Mouse (Mus musculus): ENCODE measurements at regions not wholly inside any gene's neighbourhood (a gene's known extent, or its start where the extent isn't known, plus 50 kb on each side); places are given as distances from the start of the nearest gene placed in this dataset.
"Not testable (repeated sequence)": the region's sequence is repeated elsewhere in the genome, so short reads cannot be mapped to it uniquely, and the experiment has no call there.

GRCm38 (mm10) chr1:43333488-43333887 lies 110.9 kb upstream of the Nck2 start:
- TF ChIP-seq POLR2A (IDR thresholded peaks at IDR 0.05; ENCODE audit: insufficient read length, low read depth); MYOG (IDR thresholded peaks at IDR 0.05; ENCODE audit: control insufficient read depth in 1 of 3, insufficient read depth in 1 of 3, insufficient read length in 2 of 3, low read depth in 2 of 3); USF1 (IDR thresholded peaks at IDR 0.05; ENCODE audit: low read depth); REST (IDR thresholded peaks at IDR 0.05; ENCODE audit: insufficient read depth, insufficient read length); MYOD1 (IDR thresholded peaks at IDR 0.05; ENCODE audit: control insufficient read depth in 1 of 3, insufficient read length in 2 of 3, low read depth in 2 of 3); MAX (IDR thresholded peaks at IDR 0.05; ENCODE audit: low read depth): not testable (repeated sequence)

Data from myocyte (in vitro differentiated cells).